Mouse (Mus musculus): ENCODE results near the gene Fh1. TPM values are rescaled to one million over a fixed set of nuclear protein-coding genes. Genes with fewer than 3 reads are reported as not detected.

Fh1 gene
- polyA plus RNA-seq, 1 experiment = 115 TPM

GRCm38 (mm10) chr1:175643496-175644265 lies 18.2 kb upstream of the Fh1 start:
- H3K27me3 ChIP-seq (ENCODE audit: control insufficient read depth, insufficient read depth, insufficient read length) = no peaks in the 10 kb centered on the region
- H3ac ChIP-seq (ENCODE audit: control insufficient read depth, insufficient read length) = no peak overlapping the region
- TF ChIP-seq MYOD1 (IDR thresholded peaks at IDR 0.05; ENCODE audit: control insufficient read depth in 1 of 3, insufficient read length in 2 of 3, low read depth in 2 of 3) (no peak), CEBPB (IDR thresholded peaks at IDR 0.05; ENCODE audit: insufficient read depth, poor library complexity, severe bottlenecking) (no peak), REST (IDR thresholded peaks at IDR 0.05; ENCODE audit: insufficient read depth, insufficient read length) (no peak), E2F4 (IDR thresholded peaks at IDR 0.05; ENCODE audit: insufficient read depth) (no peak), TCF12 (IDR thresholded peaks at IDR 0.05; ENCODE audit: insufficient read depth, poor library complexity, severe bottlenecking) (no peak), MYOG (IDR thresholded peaks at IDR 0.05; ENCODE audit: control insufficient read depth in 1 of 3, insufficient read depth in 1 of 3, insufficient read length in 2 of 3, low read depth in 2 of 3) (no peak), POLR2A (IDR thresholded peaks at IDR 0.05; ENCODE audit: insufficient read length, low read depth) (no peak), MAX (IDR thresholded peaks at IDR 0.05; ENCODE audit: low read depth) (no peak), TCF3 (IDR thresholded peaks at IDR 0.05; ENCODE audit: insufficient read length, low read depth) (no peak), SRF (IDR thresholded peaks at IDR 0.05; ENCODE audit: control insufficient read depth, insufficient read length, low read depth) (no peak), USF1 (IDR thresholded peaks at IDR 0.05; ENCODE audit: low read depth) (no peak), POLR2AphosphoS2 (IDR thresholded peaks at IDR 0.05; ENCODE audit: insufficient read length, low read depth) (no peak)
- no peaks in the 10 kb centered on the region for H3K36me3 ChIP-seq (ENCODE audit: control insufficient read depth, insufficient read depth)
- no peak overlapping the region for H3K4me2 ChIP-seq (ENCODE audit: low read depth)
- no peaks in the 10 kb centered on the region for H3K79me2 ChIP-seq (ENCODE audit: control insufficient read depth, insufficient read depth)
- H3K4me3 ChIP-seq = no peak overlapping the region

GRCm38 (mm10) chr1:175640435-175641150 lies 15.2 kb upstream of the Fh1 start:
- H3K4me2 ChIP-seq (ENCODE audit: low read depth) = no peak overlapping the region
- H3K79me2 ChIP-seq (ENCODE audit: control insufficient read depth, insufficient read depth) = no peaks in the 10 kb centered on the region
- TF ChIP-seq MYOD1 (IDR thresholded peaks at IDR 0.05; ENCODE audit: control insufficient read depth in 1 of 3, insufficient read length in 2 of 3, low read depth in 2 of 3) (no peak), MAX (IDR thresholded peaks at IDR 0.05; ENCODE audit: low read depth) (no peak), CEBPB (IDR thresholded peaks at IDR 0.05; ENCODE audit: insufficient read depth, poor library complexity, severe bottlenecking) (no peak), POLR2A (IDR thresholded peaks at IDR 0.05; ENCODE audit: insufficient read length, low read depth) (no peak), TCF12 (IDR thresholded peaks at IDR 0.05; ENCODE audit: insufficient read depth, poor library complexity, severe bottlenecking) (no peak), SRF (IDR thresholded peaks at IDR 0.05; ENCODE audit: control insufficient read depth, insufficient read length, low read depth) (no peak), E2F4 (IDR thresholded peaks at IDR 0.05; ENCODE audit: insufficient read depth) (no peak), TCF3 (IDR thresholded peaks at IDR 0.05; ENCODE audit: insufficient read length, low read depth) (no peak), USF1 (IDR thresholded peaks at IDR 0.05; ENCODE audit: low read depth) (no peak), REST (IDR thresholded peaks at IDR 0.05; ENCODE audit: insufficient read depth, insufficient read length) (no peak), POLR2AphosphoS2 (IDR thresholded peaks at IDR 0.05; ENCODE audit: insufficient read length, low read depth) (no peak), MYOG (IDR thresholded peaks at IDR 0.05; ENCODE audit: control insufficient read depth in 1 of 3, insufficient read depth in 1 of 3, insufficient read length in 2 of 3, low read depth in 2 of 3) (no peak)
- H3K27me3 ChIP-seq (ENCODE audit: control insufficient read depth, insufficient read depth, insufficient read length) = no peaks in the 10 kb centered on the region
- no peak overlapping the region for H3K4me3 ChIP-seq
- no peak overlapping the region for H3ac ChIP-seq (ENCODE audit: control insufficient read depth, insufficient read length)
- no peaks in the 10 kb centered on the region for H3K36me3 ChIP-seq (ENCODE audit: control insufficient read depth, insufficient read depth)

GRCm38 (mm10) chr1:175639072-175639471 lies 13.6 kb upstream of the Fh1 start:
- TF ChIP-seq POLR2AphosphoS2 (IDR thresholded peaks at IDR 0.05; ENCODE audit: insufficient read length, low read depth) (no peak), E2F4 (IDR thresholded peaks at IDR 0.05; ENCODE audit: insufficient read depth) (no peak), CEBPB (IDR thresholded peaks at IDR 0.05; ENCODE audit: insufficient read depth, poor library complexity, severe bottlenecking) (no peak), MAX (IDR thresholded peaks at IDR 0.05; ENCODE audit: low read depth) (no peak), USF1 (IDR thresholded peaks at IDR 0.05; ENCODE audit: low read depth) (no peak), TCF3 (IDR thresholded peaks at IDR 0.05; ENCODE audit: insufficient read length, low read depth) (no peak), TCF12 (IDR thresholded peaks at IDR 0.05; ENCODE audit: insufficient read depth, poor library complexity, severe bottlenecking) (no peak), POLR2A (IDR thresholded peaks at IDR 0.05; ENCODE audit: insufficient read length, low read depth) (no peak), MYOD1 (IDR thresholded peaks at IDR 0.05; ENCODE audit: control insufficient read depth in 1 of 3, insufficient read length in 2 of 3, low read depth in 2 of 3) (no peak), SRF (IDR thresholded peaks at IDR 0.05; ENCODE audit: control insufficient read depth, insufficient read length, low read depth) (no peak), REST (IDR thresholded peaks at IDR 0.05; ENCODE audit: insufficient read depth, insufficient read length) (no peak)
- Histone ChIP-seq H3ac (ENCODE audit: control insufficient read depth, insufficient read length) (no peak overlapping the region), H3K4me3 (no peak overlapping the region), H3K79me2 (ENCODE audit: control insufficient read depth, insufficient read depth) (no peaks in the 10 kb centered on the region), H3K36me3 (ENCODE audit: control insufficient read depth, insufficient read depth) (no peaks in the 10 kb centered on the region), H3K27me3 (ENCODE audit: control insufficient read depth, insufficient read depth, insufficient read length) (no peaks in the 10 kb centered on the region), H3K4me2 (ENCODE audit: low read depth) (no peak overlapping the region)

- Histone ChIP-seq H3K4me2 (ENCODE audit: low read depth) (no peak overlapping the region), H3K79me2 (ENCODE audit: control insufficient read depth, insufficient read depth) (no peaks in the 10 kb centered on the region), H3ac (ENCODE audit: control insufficient read depth, insufficient read length) (no peak overlapping the region), H3K27me3 (ENCODE audit: control insufficient read depth, insufficient read depth, insufficient read length) (no peaks in the 10 kb centered on the region), H3K4me3 (no peak overlapping the region), H3K36me3 (ENCODE audit: control insufficient read depth, insufficient read depth) (no peaks in the 10 kb centered on the region)
- TF ChIP-seq E2F4 (IDR thresholded peaks at IDR 0.05; ENCODE audit: insufficient read depth) = no peak
- no peak for TF ChIP-seq USF1 (IDR thresholded peaks at IDR 0.05; ENCODE audit: low read depth)
- TF ChIP-seq POLR2A (IDR thresholded peaks at IDR 0.05; ENCODE audit: insufficient read length, low read depth) = no peak
- TF ChIP-seq REST (IDR thresholded peaks at IDR 0.05; ENCODE audit: insufficient read depth, insufficient read length) = no peak
- no peak for TF ChIP-seq SRF (IDR thresholded peaks at IDR 0.05; ENCODE audit: control insufficient read depth, insufficient read length, low read depth)
- TF ChIP-seq TCF12 (IDR thresholded peaks at IDR 0.05; ENCODE audit: insufficient read depth, poor library complexity, severe bottlenecking) = no peak
- TF ChIP-seq MYOG (IDR thresholded peaks at IDR 0.05; ENCODE audit: control insufficient read depth in 1 of 3, insufficient read depth in 1 of 3, insufficient read length in 2 of 3, low read depth in 2 of 3) = no peak
- no peak for TF ChIP-seq MYOD1 (IDR thresholded peaks at IDR 0.05; ENCODE audit: control insufficient read depth in 1 of 3, insufficient read length in 2 of 3, low read depth in 2 of 3)
- TF ChIP-seq MAX (IDR thresholded peaks at IDR 0.05; ENCODE audit: low read depth) = no peak
Observed at GRCm38 (mm10) chr1:175637677-175638076, 12.2 kb upstream of the Fh1 start.
